Mouse (Mus musculus) spleen, adult 2 months (tissue): ENCODE results near the gene Foxa1.

Source experiments
- CTCF ChIP-seq: fragments of 200-500 bp; IDR thresholded peaks from 2 replicates; pipeline ENCODE4 v1.5.1; 2011; ENCODE audit warnings: mild to moderate bottlenecking, inconsistent platforms; ENCODE audit not compliant: insufficient read depth, insufficient read length, insufficient replicate concordance; ENCODE audit errors: extremely low read depth
- POLR2A ChIP-seq: fragments of 200-500 bp; IDR thresholded peaks from 2 replicates; pipeline ENCODE4 v1.6.1; 2011; ENCODE audit warnings: low read depth, low read length, inconsistent platforms

GRCm38 (mm10) chr12:57528335-57528734, 18.4 kb downstream of the Foxa1 start:
- no peak for TF ChIP-seq CTCF
- TF ChIP-seq POLR2A: no peak
